Mouse (Mus musculus) forebrain, embryonic 12.5 days (tissue): Measurements from ENCODE around the gene Casp3. TPM values are rescaled to one million over a fixed set of nuclear protein-coding genes. Genes with fewer than 3 reads are reported as not detected.
A peak's percentile ranks its signal among the peaks of the same experiment; 100 is the strongest.
"Not testable (repeated sequence)": the region's sequence is repeated elsewhere in the genome, so short reads cannot be mapped to it uniquely, and the experiment has no call there.

Experiments used
- ATAC-seq: fragments of 200-750 bp; cut with Nextera tagmentation; 2 replicates; pipeline ENCODE4 v1.8.0; 2017; ENCODE audit warnings: moderate TSS enrichment; ENCODE audit not compliant: low FRiP score
- H3K27ac ChIP-seq: fragments of 300-500 bp; sonication (generic); 2 replicates; pipeline ENCODE4 v1.5.1; 2016; ENCODE audit warnings: mild to moderate bottlenecking
- H3K27me3 ChIP-seq: fragments of 300-500 bp; sonication (generic); 2 replicates; pipeline ENCODE4 v1.6.1; 2016; ENCODE audit warnings: mild to moderate bottlenecking
- H3K36me3 ChIP-seq: fragments of 300-500 bp; sonication (generic); replicated peaks from 2 replicates; pipeline ENCODE4 v1.6.1; 2016; ENCODE audit warnings: mild to moderate bottlenecking
- H3K4me1 ChIP-seq: fragments of 300-500 bp; sonication (generic); 2 replicates; pipeline ENCODE4 v1.6.1; 2016
- H3K4me2 ChIP-seq: fragments of 300-500 bp; sonication (generic); 2 replicates; pipeline ENCODE4 v1.6.1; 2016; ENCODE audit warnings: mild to moderate bottlenecking, moderate library complexity
- H3K4me3 ChIP-seq: fragments of 300-500 bp; sonication (generic); replicated peaks from 2 replicates; pipeline ENCODE4 v1.5.1; 2016; ENCODE audit warnings: mild to moderate bottlenecking
- H3K9ac ChIP-seq: fragments of 300-500 bp; sonication (generic); 2 replicates; pipeline ENCODE4 v1.6.1; 2016; ENCODE audit warnings: mild to moderate bottlenecking
- H3K9me3 ChIP-seq: fragments of 300-500 bp; sonication (generic); 2 replicates; pipeline ENCODE4 v1.6.1; 2016
- WGBS: fragments of 180-500 bp; shearing (Covaris S2); methylation state at CpG from one replicate; pipeline ENCODE4 v1.1.7; 2016; 5-methylcytosine and 5-hydroxymethylcytosine counted together
- polyA plus RNA-seq: library from polyadenylated mRNA; unstranded; fragments of >200 nt; fragmentation: Nextera tagmentation; extraction: Ambion mirVana; gene quantifications from 2 replicates; pipeline ENCODE4 v1.2.1, GENCODE M21; 2016

Casp3 gene
- 180 and 188 TPM in 2 replicates for polyA plus RNA-seq

DNA sequence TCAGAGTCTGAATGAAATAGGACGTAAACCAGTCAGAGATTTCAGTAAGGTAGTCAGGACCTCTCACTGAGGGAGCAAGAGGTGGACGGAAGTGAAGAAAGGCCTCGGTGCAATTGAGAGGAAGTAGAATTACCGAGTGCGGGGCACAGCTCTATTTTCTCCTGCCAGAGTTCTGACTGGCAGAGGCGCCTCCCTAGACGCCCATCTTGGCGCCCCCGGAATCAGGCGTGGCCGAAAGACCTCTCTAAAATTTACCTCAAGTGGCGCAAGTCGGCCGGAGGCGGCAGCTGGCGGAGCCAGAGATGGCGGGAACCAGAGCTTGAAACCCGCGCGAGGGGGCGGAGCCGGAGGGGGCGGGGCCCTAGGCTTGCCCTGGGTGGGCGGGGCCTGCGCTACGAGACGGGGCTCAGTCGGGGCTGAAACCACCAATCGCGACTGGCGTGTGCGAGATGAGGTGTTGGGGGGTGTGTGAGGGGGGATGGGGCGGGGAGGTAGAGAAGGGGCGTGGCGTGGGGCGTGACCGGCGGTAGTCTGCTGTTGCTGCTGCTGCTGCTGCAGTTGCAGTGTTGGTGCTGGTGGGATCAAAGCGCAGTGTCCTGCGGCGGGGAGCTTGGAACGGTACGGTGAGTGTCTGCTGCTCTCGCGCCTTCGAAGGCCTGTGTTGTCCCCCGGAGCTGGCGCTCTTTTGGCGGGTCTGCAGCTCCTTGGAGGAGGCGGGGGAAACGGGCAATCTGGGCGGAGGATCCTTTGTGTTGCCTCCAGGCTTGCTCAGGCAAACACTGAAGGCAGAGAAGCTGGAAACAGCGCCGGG lies at the start of gene Casp3, which contains the start of gene Primpol:
Gene Casp3 (plus strand): TSS at position 413 of the 811 bp plus-strand sequence.
Gene Primpol (minus strand): TSS at position 334 of the 811 bp plus-strand sequence.
- Histone ChIP-seq H3K27ac (peak within 1 kb of the TSS; percentile 96), H3K4me3 (peak within 1 kb of the TSS; percentile 84), H3K9ac (peak within 1 kb of the TSS; percentile 95), H3K36me3 (no peaks in the 10 kb centered on the region), H3K4me2 (peak within 1 kb of the TSS; percentile 90), H3K9me3 (no peaks in the 10 kb centered on the region), H3K4me1 (peaks cover 22% of the 10 kb centered on the region), H3K27me3 (no peaks in the 10 kb centered on the region)
- under 1% methylated on average over 47 of the region's 54 CpGs for WGBS
- peak; percentile 99 for ATAC-seq

DNA sequence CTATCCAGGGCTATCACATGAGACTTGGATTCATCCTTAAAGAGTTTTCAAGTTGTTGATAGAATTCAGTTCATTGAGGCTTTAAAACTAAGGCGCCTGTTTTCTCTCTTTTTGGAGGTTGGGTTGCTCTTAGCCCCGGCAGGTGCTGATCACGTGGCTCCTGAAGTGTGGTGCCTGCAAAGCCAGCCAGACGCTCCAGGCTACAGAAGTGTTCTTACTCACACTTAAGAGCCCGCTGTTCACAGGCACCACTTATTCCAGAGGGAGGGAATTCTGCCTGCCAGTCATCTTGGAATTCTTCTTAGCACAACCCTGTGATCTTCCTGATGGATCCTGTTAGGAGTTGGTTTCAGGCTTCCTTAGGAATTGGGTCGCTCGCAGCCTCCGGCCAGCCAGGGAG lies 49.1 kb upstream of the Casp3 start:
- H3K27me3 ChIP-seq = no peaks in the 10 kb centered on the region

DNA sequence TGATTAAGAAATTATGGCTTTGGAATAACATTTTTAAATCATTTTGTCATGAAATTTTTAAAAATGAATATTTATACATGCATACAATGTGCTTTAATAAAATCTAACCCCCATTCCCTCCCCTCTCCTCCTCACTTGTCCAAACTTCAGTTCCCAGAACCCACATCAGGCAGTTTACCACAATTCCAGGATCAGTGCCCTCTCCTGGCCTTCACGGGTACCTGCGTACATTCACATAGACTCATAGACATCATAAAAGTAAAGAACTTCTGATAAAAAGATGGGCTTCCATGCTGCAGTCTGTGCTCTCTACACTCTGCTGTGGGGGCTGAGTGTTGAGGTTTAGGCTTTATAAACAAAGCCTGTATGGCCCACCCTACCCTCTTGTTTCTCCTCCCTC lies 48.1 kb upstream of the Casp3 start:
- H3K36me3 ChIP-seq = peaks cover 31% of the 10 kb centered on the region
- ATAC-seq = no peak

More for the DNA sequence above, 49.1 kb upstream of the Casp3 start:
- H3K9ac ChIP-seq = no peak overlapping the region
- H3K36me3 ChIP-seq = peaks cover 28% of the 10 kb centered on the region
- H3K9me3 ChIP-seq = no peaks in the 10 kb centered on the region
- H3K4me1 ChIP-seq = no peaks in the 10 kb centered on the region
- H3K27ac ChIP-seq = no peak overlapping the region
- WGBS = 85% methylated on average over 8 of the region's 8 CpGs
- H3K4me3 ChIP-seq = no peak overlapping the region
- ATAC-seq = no peak
- no peak overlapping the region for H3K4me2 ChIP-seq

DNA sequence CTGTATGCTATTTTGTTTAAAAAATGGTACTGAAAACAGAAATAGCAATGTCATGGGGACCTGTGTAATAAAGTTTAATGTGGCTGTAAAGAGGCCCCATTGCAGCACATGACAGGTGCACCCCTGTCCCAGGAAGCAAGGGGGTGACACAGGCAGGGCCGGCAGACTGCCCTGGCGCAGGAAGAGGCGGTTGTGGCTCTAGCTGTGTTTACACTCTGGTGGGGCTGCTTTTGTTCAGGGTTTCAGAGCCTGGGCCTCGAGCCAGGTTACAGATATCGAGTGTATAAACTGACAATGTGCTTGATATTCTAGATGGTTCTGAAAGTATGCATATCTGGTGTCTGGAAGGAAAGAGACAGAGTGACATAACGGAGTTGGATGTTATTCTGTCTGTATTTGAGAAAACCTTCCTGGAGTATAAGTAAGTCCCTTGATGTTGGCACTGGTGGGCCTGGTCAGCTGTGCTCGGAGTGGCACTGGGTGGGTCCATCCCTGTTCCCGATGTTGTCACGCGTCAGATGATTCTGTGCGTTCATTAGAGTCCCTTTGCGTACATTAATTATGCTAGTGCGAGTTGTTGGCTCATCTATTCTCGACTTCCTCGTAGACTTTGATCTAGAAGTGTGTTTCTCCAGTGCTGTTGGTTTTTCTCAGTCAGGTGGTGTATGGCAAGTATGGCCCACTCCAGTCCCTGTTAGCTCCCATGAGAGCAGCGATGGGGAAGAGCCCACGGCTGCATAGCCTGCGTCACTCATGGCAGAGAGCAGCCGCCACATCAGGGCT lies 47.2 kb upstream of the Casp3 start:
- Histone ChIP-seq H3K36me3 (peaks cover 39% of the 10 kb centered on the region), H3K9me3 (no peaks in the 10 kb centered on the region), H3K9ac (no peak overlapping the region), H3K27ac (no peak overlapping the region), H3K4me1 (no peaks in the 10 kb centered on the region), H3K27me3 (no peaks in the 10 kb centered on the region), H3K4me2 (no peak overlapping the region), H3K4me3 (no peak overlapping the region)
- no peak for ATAC-seq
- 93% methylated on average over 19 of the region's 19 CpGs for WGBS

More for the DNA sequence above, 48.1 kb upstream of the Casp3 start:
- Histone ChIP-seq H3K9me3 (no peaks in the 10 kb centered on the region), H3K4me1 (no peaks in the 10 kb centered on the region), H3K27ac (no peak overlapping the region), H3K4me2 (no peak overlapping the region), H3K9ac (no peak overlapping the region), H3K27me3 (no peaks in the 10 kb centered on the region), H3K4me3 (no peak overlapping the region)
- WGBS = 77% methylated on average over 2 of the region's 2 CpGs

DNA sequence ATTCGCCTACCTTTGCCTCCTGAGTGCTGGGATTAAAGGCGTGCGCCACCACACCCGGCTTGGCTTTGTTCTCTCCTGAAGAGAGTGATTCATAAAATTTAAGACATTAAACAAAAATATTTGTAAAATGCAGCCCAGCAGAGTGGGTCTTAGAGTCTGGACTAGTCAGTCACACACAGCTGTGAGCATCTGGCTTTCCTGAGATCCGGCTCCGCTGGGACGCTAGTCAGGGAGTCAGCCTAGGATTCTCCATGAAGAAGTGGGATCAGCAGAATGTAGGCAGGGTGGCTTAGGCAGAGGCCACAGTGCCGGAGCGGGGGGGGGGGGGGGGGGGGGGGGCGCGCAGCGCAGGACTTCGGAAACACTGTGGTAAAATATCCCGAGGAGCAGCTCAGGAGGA lies 46.4 kb upstream of the Casp3 start:
- peaks cover 34% of the 10 kb centered on the region for H3K36me3 ChIP-seq
- no peak overlapping the region for H3K27ac ChIP-seq
- no peaks in the 10 kb centered on the region for H3K4me1 ChIP-seq
- WGBS = 96% methylated on average over 7 of the region's 14 CpGs
- H3K4me3 ChIP-seq = no peak overlapping the region
- H3K9ac ChIP-seq = no peak overlapping the region
- H3K4me2 ChIP-seq = no peak overlapping the region
- no peaks in the 10 kb centered on the region for H3K27me3 ChIP-seq
- no peaks in the 10 kb centered on the region for H3K9me3 ChIP-seq
- ATAC-seq = no peak

DNA sequence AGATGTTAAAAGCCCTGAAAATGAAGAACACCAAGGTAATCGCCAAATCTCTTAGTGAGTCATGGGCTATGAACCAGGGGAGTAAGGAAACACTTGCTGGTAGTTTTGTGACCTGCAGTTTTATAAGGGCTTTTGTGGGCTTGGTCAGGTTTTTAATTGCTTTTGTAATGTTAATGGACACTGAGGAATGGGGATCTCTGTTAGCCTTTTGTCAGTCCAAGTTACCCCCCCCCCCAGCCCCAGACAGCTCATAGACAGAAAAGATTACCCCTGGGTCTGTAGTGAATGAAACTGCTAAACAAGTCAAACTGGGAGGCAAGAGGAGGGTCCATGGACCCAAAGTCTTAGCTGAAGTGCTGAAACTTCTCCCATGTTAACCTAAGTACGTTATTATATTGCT lies 43.6 kb upstream of the Casp3 start:
- no peaks in the 10 kb centered on the region for H3K4me1 ChIP-seq
- 91% methylated on average over 2 of the region's 2 CpGs for WGBS
- no peaks in the 10 kb centered on the region for H3K9me3 ChIP-seq
- H3K36me3 ChIP-seq = peaks cover 51% of the 10 kb centered on the region
- no peak overlapping the region for H3K4me3 ChIP-seq
- H3K9ac ChIP-seq = no peak overlapping the region
- no peaks in the 10 kb centered on the region for H3K27me3 ChIP-seq
- H3K27ac ChIP-seq = no peak overlapping the region
- no peak overlapping the region for H3K4me2 ChIP-seq
- no peak for ATAC-seq

DNA sequence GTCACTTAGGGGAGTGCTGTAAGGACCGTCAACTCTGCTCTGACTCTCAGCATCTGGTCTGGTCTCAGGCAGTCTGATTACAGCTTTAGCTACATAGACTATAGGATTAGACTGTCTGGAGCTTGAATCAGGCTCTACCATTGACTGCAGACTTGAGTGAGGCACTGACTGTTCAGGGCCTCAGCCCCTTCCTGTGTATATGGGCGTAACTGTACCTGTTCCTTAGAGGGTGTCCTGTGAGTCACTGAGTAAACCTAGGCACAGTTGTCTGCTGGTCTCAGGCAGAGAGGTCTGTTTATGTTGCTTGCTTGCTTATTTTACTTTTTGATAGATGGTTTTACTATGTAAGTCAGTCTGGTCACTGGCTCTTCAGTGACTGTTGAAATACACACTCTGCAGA lies 43.1 kb upstream of the Casp3 start:
- Histone ChIP-seq H3K27ac (no peak overlapping the region), H3K27me3 (no peaks in the 10 kb centered on the region), H3K9ac (no peak overlapping the region), H3K4me3 (no peak overlapping the region), H3K36me3 (peaks cover 56% of the 10 kb centered on the region), H3K4me2 (no peak overlapping the region), H3K9me3 (no peaks in the 10 kb centered on the region), H3K4me1 (no peaks in the 10 kb centered on the region)
- 91% methylated on average over 2 of the region's 2 CpGs for WGBS
- ATAC-seq = no peak

DNA sequence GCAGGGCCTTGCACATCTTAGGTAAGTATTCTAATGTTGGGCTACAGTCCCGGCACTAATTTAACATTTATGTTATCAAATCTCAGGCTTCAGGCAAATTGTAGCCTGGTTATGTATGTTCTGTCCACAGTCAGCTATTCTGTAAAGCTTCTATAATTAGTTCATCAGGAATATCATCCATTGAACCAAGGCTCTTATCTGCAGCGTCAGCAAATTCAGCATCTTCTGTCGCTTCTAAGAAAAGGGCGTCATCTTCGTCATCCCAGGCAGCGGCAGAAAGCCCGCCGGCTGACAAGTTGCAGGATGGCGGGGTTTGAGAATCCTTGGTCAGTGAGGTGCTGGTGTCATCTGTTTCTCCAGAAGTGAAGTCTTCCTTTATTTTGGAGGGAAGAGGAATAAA lies 38.3 kb upstream of the Casp3 start:
- Histone ChIP-seq H3K9ac (no peak overlapping the region), H3K27ac (no peak overlapping the region), H3K4me2 (no peak overlapping the region), H3K27me3 (no peaks in the 10 kb centered on the region), H3K36me3 (peaks cover 57% of the 10 kb centered on the region), H3K9me3 (no peaks in the 10 kb centered on the region), H3K4me1 (no peaks in the 10 kb centered on the region), H3K4me3 (no peak overlapping the region)
- no peak for ATAC-seq
- 92% methylated on average over 9 of the region's 9 CpGs for WGBS

DNA sequence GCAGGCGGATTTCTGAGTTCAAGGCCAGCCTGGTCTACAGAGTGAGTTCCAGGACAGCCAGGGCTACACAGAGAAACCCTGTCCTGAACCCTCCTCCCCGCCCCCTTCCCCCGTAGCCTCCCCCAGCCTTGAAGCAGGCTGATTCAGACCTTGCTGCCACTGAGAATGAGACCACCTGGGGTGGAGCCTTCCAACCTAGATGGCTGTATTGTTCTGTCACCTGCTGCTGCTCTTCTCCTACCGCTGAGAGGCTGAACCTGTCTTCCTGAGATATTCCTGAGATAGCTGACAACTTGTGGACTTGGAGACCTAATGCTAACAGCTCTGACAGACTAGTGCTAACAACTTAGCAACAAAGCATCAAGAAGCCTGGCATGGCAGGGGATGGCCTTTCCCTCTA lies 32.8 kb upstream of the Casp3 start:
- not testable (repeated sequence) for H3K4me2 ChIP-seq, H3K9me3 ChIP-seq, ATAC-seq, H3K4me1 ChIP-seq, H3K4me3 ChIP-seq, H3K9ac ChIP-seq, H3K27ac ChIP-seq, H3K27me3 ChIP-seq
- H3K36me3 ChIP-seq = peaks cover 15% of the 10 kb centered on the region
- WGBS = 51% methylated on average over 4 of the region's 4 CpGs

DNA sequence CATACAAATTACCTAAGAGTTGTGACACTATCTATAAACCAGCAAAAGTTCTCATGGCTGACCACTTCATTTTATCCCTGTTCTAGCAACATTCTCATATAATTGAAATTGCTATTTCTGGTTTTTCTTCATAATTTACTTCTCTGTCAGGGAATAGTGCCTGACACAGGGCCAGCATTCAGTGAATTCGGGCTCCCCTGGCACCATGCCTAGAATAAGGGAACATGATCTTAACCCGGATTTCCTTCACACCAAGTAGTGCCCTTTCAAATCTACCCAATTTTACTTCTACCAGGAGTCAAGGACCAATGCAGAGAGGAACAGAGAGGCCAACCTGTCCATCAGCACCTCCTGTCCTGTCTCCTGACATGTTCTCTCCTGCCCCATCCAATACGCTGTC lies 31.5 kb upstream of the Casp3 start:
- no peak overlapping the region for H3K4me3 ChIP-seq
- no peaks in the 10 kb centered on the region for H3K4me1 ChIP-seq
- no peaks in the 10 kb centered on the region for H3K9me3 ChIP-seq
- 86% methylated on average over 3 of the region's 3 CpGs for WGBS
- H3K4me2 ChIP-seq = no peak overlapping the region
- H3K9ac ChIP-seq = no peak overlapping the region
- no peak overlapping the region for H3K27ac ChIP-seq
- H3K27me3 ChIP-seq = no peaks in the 10 kb centered on the region
- no peak for ATAC-seq
- peaks cover 8% of the 10 kb centered on the region for H3K36me3 ChIP-seq

DNA sequence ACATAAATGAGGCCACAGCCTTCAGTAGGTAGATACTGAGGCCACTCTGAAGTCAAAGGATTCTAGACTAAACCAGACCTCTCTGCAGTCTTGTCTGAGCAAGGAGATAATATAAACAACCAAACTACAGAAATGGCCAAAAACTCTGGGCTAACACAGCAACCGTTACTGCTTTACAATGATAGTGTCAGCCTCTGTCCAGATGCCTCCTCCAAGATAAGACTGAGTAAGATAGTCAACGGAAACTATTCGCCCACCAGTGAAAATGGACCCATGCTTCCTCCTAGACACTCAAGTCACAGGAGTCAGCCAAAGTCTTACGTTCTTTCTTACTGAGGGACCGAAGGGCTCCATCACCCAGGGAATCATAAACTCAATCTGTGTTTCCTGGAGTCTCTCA lies 29.2 kb upstream of the Casp3 start:
- Histone ChIP-seq H3K4me2 (no peak overlapping the region), H3K27me3 (no peaks in the 10 kb centered on the region), H3K4me3 (no peak overlapping the region), H3K27ac (no peak overlapping the region), H3K4me1 (no peaks in the 10 kb centered on the region), H3K9me3 (no peaks in the 10 kb centered on the region), H3K36me3 (no peaks in the 10 kb centered on the region), H3K9ac (no peak overlapping the region)
- WGBS = 92% methylated on average over 5 of the region's 5 CpGs
- ATAC-seq = no peak

DNA sequence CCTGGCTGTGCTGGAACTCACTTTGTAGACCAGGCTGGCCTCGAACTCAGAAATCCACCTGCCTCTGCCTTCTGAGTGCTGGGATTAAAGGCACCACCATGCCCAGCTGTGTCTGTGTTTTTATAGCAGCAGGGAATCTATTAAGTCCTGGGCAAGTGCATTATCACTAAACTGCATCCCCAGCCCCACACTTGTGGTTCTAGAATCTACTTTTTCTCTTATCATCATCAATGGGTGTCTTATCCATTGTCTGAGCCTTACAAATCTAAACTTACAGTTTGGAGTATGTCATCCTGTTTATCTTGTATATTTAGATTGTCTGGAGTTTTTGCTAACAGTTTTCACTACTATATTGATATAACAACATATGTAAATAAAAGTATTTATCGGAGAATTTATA lies 28.4 kb upstream of the Casp3 start:
- no peak for ATAC-seq

More for the DNA sequence above, 28.4 kb upstream of the Casp3 start:
- Histone ChIP-seq H3K9me3 (no peaks in the 10 kb centered on the region), H3K4me3 (no peak overlapping the region), H3K9ac (no peak overlapping the region), H3K36me3 (no peaks in the 10 kb centered on the region), H3K27me3 (no peaks in the 10 kb centered on the region), H3K27ac (no peak overlapping the region), H3K4me2 (no peak overlapping the region), H3K4me1 (no peaks in the 10 kb centered on the region)
- WGBS = 98% methylated on average over 2 of the region's 2 CpGs
